Mouse (Mus musculus): Measurements from ENCODE around the gene Hint1. TPM values are rescaled to one million over a fixed set of nuclear protein-coding genes. Genes with fewer than 3 reads are reported as not detected.

The Hint1 gene
- polyA plus RNA-seq, 1 experiment: 324 TPM

DNA sequence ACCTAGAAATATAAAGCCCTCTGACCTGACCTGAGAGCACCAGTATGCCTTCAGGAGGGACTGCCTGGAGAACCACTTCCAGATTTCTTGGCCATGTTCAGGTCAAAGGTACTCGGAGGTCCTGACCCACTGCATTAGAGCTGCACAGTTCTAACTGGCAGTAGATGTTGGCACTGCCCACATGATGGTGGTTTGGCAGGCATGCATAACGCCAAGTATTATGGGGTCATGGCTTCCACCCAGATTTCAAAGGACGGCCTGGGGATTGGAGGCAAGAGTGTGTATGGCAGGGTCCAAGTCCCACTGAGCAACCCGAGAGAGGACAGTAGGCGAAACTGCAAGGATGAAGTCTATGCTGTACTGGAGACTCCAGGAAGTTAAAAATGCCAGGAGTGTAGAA lies 47.7 kb downstream of the Hint1 start:
- peaks cover 57% of the 10 kb centered on the region for H3K36me3 ChIP-seq (ENCODE audit: control insufficient read depth, insufficient read depth, low read length, poor library complexity, severe bottlenecking)

DNA sequence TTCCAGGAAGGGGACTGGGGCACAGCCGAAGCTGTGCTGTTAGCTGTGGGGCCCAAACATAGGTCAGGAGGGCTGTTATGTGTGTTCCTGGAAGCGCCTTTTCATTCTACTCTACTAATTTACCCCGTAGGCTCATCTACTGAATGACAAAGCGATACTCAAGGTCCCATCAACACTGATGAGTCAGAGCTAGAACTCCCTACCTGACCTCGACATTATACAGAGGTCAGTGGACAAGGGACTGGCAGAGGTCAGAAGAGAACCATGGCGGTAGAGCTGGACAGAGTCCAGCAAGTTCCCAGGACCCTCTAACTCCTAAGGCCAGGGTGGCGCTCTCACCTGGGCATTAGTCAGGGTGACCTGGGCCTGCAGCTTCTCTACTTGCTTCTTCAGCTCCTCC lies 51.3 kb downstream of the Hint1 start:
- no peak for TF ChIP-seq POLR2A (IDR thresholded peaks at IDR 0.05; ENCODE audit: insufficient read depth, low read length)
- no peak for TF ChIP-seq EP300 (IDR thresholded peaks at IDR 0.05; ENCODE audit: insufficient read depth, low read depth, low read length)
- TF ChIP-seq CTCF (IDR thresholded peaks at IDR 0.05; ENCODE audit: low read depth, low read length): no peak
- Histone ChIP-seq H3K27me3 (ENCODE audit: control insufficient read depth, insufficient read depth, low read length, poor library complexity, severe bottlenecking) (no peaks in the 10 kb centered on the region), H3K9me3 (replicated peaks; ENCODE audit: control insufficient read depth, insufficient read depth, low read length, poor library complexity, severe bottlenecking) (no peaks in the 10 kb centered on the region), H3K4me1 (ENCODE audit: control insufficient read depth, insufficient read depth, low read length) (no peaks in the 10 kb centered on the region), H3K27ac (ENCODE audit: insufficient read depth, low read length) (no peak overlapping the region), H3K4me3 (ENCODE audit: low read depth, low read length) (no peak overlapping the region), H3K9ac (ENCODE audit: low read depth, poor library complexity, severe bottlenecking) (no peak overlapping the region), H3K36me3 (ENCODE audit: control insufficient read depth, insufficient read depth, low read length, poor library complexity, severe bottlenecking) (peaks cover 51% of the 10 kb centered on the region)

More for the DNA sequence above, 47.7 kb downstream of the Hint1 start:
- H3K4me1 ChIP-seq (ENCODE audit: control insufficient read depth, insufficient read depth, low read length): no peaks in the 10 kb centered on the region
- H3K27ac ChIP-seq (ENCODE audit: insufficient read depth, low read length): no peak overlapping the region
- H3K27me3 ChIP-seq (ENCODE audit: control insufficient read depth, insufficient read depth, low read length, poor library complexity, severe bottlenecking): no peaks in the 10 kb centered on the region
- no peak overlapping the region for H3K4me3 ChIP-seq (ENCODE audit: low read depth, low read length)
- H3K9me3 ChIP-seq (replicated peaks; ENCODE audit: control insufficient read depth, insufficient read depth, low read length, poor library complexity, severe bottlenecking): no peaks in the 10 kb centered on the region
- TF ChIP-seq EP300 (IDR thresholded peaks at IDR 0.05; ENCODE audit: insufficient read depth, low read depth, low read length): no peak
- TF ChIP-seq CTCF (IDR thresholded peaks at IDR 0.05; ENCODE audit: low read depth, low read length): no peak
- TF ChIP-seq POLR2A (IDR thresholded peaks at IDR 0.05; ENCODE audit: insufficient read depth, low read length): no peak
- H3K9ac ChIP-seq (ENCODE audit: low read depth, poor library complexity, severe bottlenecking): no peak overlapping the region

DNA sequence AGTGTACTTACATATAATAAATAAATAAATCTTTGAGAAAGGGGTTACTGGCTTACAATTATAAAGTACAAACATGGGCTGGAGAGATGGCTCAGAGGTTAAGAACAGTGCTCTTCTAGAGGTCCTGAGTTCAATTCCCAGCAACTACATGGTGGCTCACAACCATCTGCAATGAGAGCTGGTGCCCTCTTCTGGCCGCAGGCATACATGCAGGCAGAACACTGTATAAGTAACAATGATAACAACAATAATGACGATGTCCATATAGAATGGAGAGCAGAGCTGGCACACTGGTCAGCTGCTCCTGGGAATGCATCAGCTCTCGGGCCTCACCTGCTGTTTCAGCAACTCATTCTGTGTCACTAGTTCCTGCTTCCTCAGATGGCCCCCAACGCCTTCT lies 52.1 kb downstream of the Hint1 start:
- H3K9ac ChIP-seq (ENCODE audit: low read depth, poor library complexity, severe bottlenecking): no peak overlapping the region
- H3K27me3 ChIP-seq (ENCODE audit: control insufficient read depth, insufficient read depth, low read length, poor library complexity, severe bottlenecking): no peaks in the 10 kb centered on the region
- TF ChIP-seq CTCF (IDR thresholded peaks at IDR 0.05; ENCODE audit: low read depth, low read length) (peak; percentile 71), EP300 (IDR thresholded peaks at IDR 0.05; ENCODE audit: insufficient read depth, low read depth, low read length) (no peak), POLR2A (IDR thresholded peaks at IDR 0.05; ENCODE audit: insufficient read depth, low read length) (no peak)
- H3K27ac ChIP-seq (ENCODE audit: insufficient read depth, low read length): no peak overlapping the region
- H3K9me3 ChIP-seq (replicated peaks; ENCODE audit: control insufficient read depth, insufficient read depth, low read length, poor library complexity, severe bottlenecking): no peaks in the 10 kb centered on the region
- H3K36me3 ChIP-seq (ENCODE audit: control insufficient read depth, insufficient read depth, low read length, poor library complexity, severe bottlenecking): peaks cover 52% of the 10 kb centered on the region
- H3K4me1 ChIP-seq (ENCODE audit: control insufficient read depth, insufficient read depth, low read length): no peaks in the 10 kb centered on the region
- no peak overlapping the region for H3K4me3 ChIP-seq (ENCODE audit: low read depth, low read length)

Other genes with a start within 250 kb of the Hint1 start
- gene Cdc42se2, start 78.7 kb upstream of the Hint1 start, polyA plus RNA-seq (2011; ENCODE audit: insufficient read depth, insufficient read length, low read depth, missing spikeins): 62.4 and 69.7 TPM in 2 replicates
- gene Lyrm7, start 5.5 kb upstream of the Hint1 start, polyA plus RNA-seq (2011; ENCODE audit: insufficient read depth, insufficient read length, low read depth, missing spikeins): 26.3 and 33.2 TPM in 2 replicates
- 50.8 and 52.4 TPM in 2 replicates for gene Gpx3, start 36.1 kb downstream of the Hint1 start, polyA plus RNA-seq (2011; ENCODE audit: insufficient read depth, insufficient read length, low read depth, missing spikeins)
- 33.2 and 42.6 TPM in 2 replicates for gene Tnip1, start 96.5 kb downstream of the Hint1 start, polyA plus RNA-seq (2011; ENCODE audit: insufficient read depth, insufficient read length, low read depth, missing spikeins)
- 74.2 and 76.1 TPM in 2 replicates for gene Anxa6, start 167.1 kb downstream of the Hint1 start, polyA plus RNA-seq (2011; ENCODE audit: insufficient read depth, insufficient read length, low read depth, missing spikeins)
- gene Ccdc69, start 211.7 kb downstream of the Hint1 start, polyA plus RNA-seq (2011; ENCODE audit: insufficient read depth, insufficient read length, low read depth, missing spikeins): not detected in 2 replicates
- 24.7 and 24.9 TPM in 2 replicates for gene Gm2a, start 231.7 kb downstream of the Hint1 start, polyA plus RNA-seq (2011; ENCODE audit: insufficient read depth, insufficient read length, low read depth, missing spikeins)

Data from ES-Bruce4 (cell line).